Comparison of ENCODE assay signal across 20 mouse cellular contexts in genomic region chr9:116133312-116133980, GRCm38 (mm10). TPM values are rescaled to one million over a fixed set of nuclear protein-coding genes. Genes with fewer than 3 reads are reported as not detected.
DNase-seq lines count a peak whose midpoint lies in the region; ATAC-seq and TF ChIP-seq lines count a peak whose summit lies in the region.
"Had no signal": no experiment of that assay in that cellular context is flagged by ENCODE, and none has a peak within 500 bp of the region (broad histone marks: within the 10 kb centered on the region; RNA-seq: fewer than 3 reads in every experiment).

No protein-coding gene starts in this region.

- no peak overlapping the region for H3K4me3 ChIP-seq in kidney, embryonic 14.5 days (ENCODE audit: low read length)
- H3K4me3 ChIP-seq in spleen, adult 2 months (ENCODE audit: extremely low read depth, insufficient read depth, insufficient read length): no peak overlapping the region
- H3K4me3 ChIP-seq in hindbrain, embryonic 14.5 days (replicated peaks; ENCODE audit: low read length): no peak overlapping the region
- H3K4me3 ChIP-seq: forebrain, embryonic 13.5 days; heart, embryonic 15.5 days; megakaryocyte, embryonic 14.5 days; midbrain, embryonic 15.5 days had no signal

- peak; percentile 75 for ATAC-seq in kidney, embryonic 14.5 days (ENCODE audit: low FRiP score, low TSS enrichment)
- no peak for ATAC-seq in hindbrain, embryonic 14.5 days (ENCODE audit: low FRiP score)
- ATAC-seq: activated CD4-positive, CD25-positive, alpha-beta regulatory T cell, adult 4 months; forebrain, embryonic 13.5 days; inflammation-experienced regulatory T-cells, adult 6 months; midbrain, embryonic 15.5 days; Patski had no signal

- DNase-seq in kidney, postnatal 25 days: no peak
- DNase-seq in spleen, adult 2 months (ENCODE audit: low read depth in 1 of 2, low spot score in 2 of 2): no peak
- no peak for DNase-seq in spleen, adult 18-20 months
- peak; percentile 43 for DNase-seq in brain, adult 2 months (ENCODE audit: low read depth, low spot score)
- peak; percentile 50 for DNase-seq in telencephalon, adult 2 months (ENCODE audit: low read depth, low spot score)
- DNase-seq in hindbrain, embryonic 14.5 days (ENCODE audit: low spot score): no peak
- DNase-seq: adrenal gland, postnatal 25 days; cerebellum, postnatal 14 days; heart, adult 11 months; kidney, adult 8-10 months; lung, embryonic 14.5 days had no signal

- no peak overlapping the region for H3K4me2 ChIP-seq in kidney, embryonic 14.5 days (replicated peaks; ENCODE audit: low read depth, low read length)
- no peak overlapping the region for H3K4me2 ChIP-seq in hindbrain, embryonic 14.5 days (replicated peaks)
- H3K4me2 ChIP-seq: forebrain, embryonic 13.5 days; heart, embryonic 15.5 days; liver, embryonic 11.5 days; lung, embryonic 14.5 days; midbrain, embryonic 15.5 days had no signal

- WGBS in kidney, embryonic 14.5 days: 57% methylated on average over 6 of the region's 6 CpGs
- WGBS in spleen, adult 2 months: 22% methylated on average over 6 of the region's 6 CpGs
- 81% methylated on average over 6 of the region's 6 CpGs for WGBS in hindbrain, embryonic 14.5 days

- H3K36me3 ChIP-seq in kidney, embryonic 14.5 days (ENCODE audit: control insufficient read depth, insufficient read depth, low read length): peaks cover 24% of the 10 kb centered on the region
- H3K36me3 ChIP-seq in spleen, adult 2 months (ENCODE audit: control insufficient read depth, insufficient read depth, low read length): peaks cover 24% of the 10 kb centered on the region
- no peaks in the 10 kb centered on the region for H3K36me3 ChIP-seq in hindbrain, embryonic 14.5 days (replicated peaks; ENCODE audit: control insufficient read depth, insufficient read depth)
- H3K36me3 ChIP-seq: midbrain, embryonic 15.5 days had no signal

- H3K27ac ChIP-seq in kidney, embryonic 14.5 days (ENCODE audit: low read depth, low read length): no peak overlapping the region
- peak overlapping the region; percentile 47 for H3K27ac ChIP-seq in spleen, adult 2 months (ENCODE audit: insufficient read depth, low read length)
- no peak overlapping the region for H3K27ac ChIP-seq in hindbrain, embryonic 14.5 days
- H3K27ac ChIP-seq: forebrain, embryonic 13.5 days; heart, embryonic 15.5 days; midbrain, embryonic 15.5 days had no signal

- no peak for TF ChIP-seq CTCF in spleen, adult 2 months (IDR thresholded peaks at IDR 0.05; ENCODE audit: extremely low read depth, insufficient read depth, insufficient read length, insufficient replicate concordance)

- TF ChIP-seq POLR2A in spleen, adult 2 months (IDR thresholded peaks at IDR 0.05; ENCODE audit: low read depth, low read length): no peak

- H3K9me3 ChIP-seq in kidney, embryonic 14.5 days (ENCODE audit: control insufficient read depth, low read length): no peaks in the 10 kb centered on the region
- H3K9me3 ChIP-seq in hindbrain, embryonic 14.5 days (ENCODE audit: control insufficient read depth, low read length): no peaks in the 10 kb centered on the region
- H3K9me3 ChIP-seq: forebrain, embryonic 13.5 days; heart, embryonic 15.5 days; megakaryocyte, embryonic 14.5 days; midbrain, embryonic 15.5 days had no signal

- H3K27me3 ChIP-seq in kidney, embryonic 14.5 days (ENCODE audit: control insufficient read depth, insufficient read depth, low read length): no peaks in the 10 kb centered on the region
- H3K27me3 ChIP-seq in spleen, adult 2 months (ENCODE audit: control insufficient read depth, insufficient read depth, low read length): no peaks in the 10 kb centered on the region
- H3K27me3 ChIP-seq in hindbrain, embryonic 14.5 days (ENCODE audit: control insufficient read depth, insufficient read depth, low read length): no peaks in the 10 kb centered on the region
- H3K27me3 ChIP-seq: forebrain, embryonic 13.5 days; heart, embryonic 15.5 days; midbrain, embryonic 15.5 days; Patski had no signal

- no peak overlapping the region for H3K9ac ChIP-seq in kidney, embryonic 14.5 days (ENCODE audit: low read depth, low read length)
- H3K9ac ChIP-seq in hindbrain, embryonic 14.5 days: no peak overlapping the region
- H3K9ac ChIP-seq: forebrain, embryonic 13.5 days; heart, embryonic 15.5 days; lung, embryonic 14.5 days; midbrain, embryonic 15.5 days had no signal

- peaks cover 8% of the 10 kb centered on the region for H3K4me1 ChIP-seq in kidney, embryonic 14.5 days (ENCODE audit: control insufficient read depth, insufficient read depth, low read length)
- peaks cover 52% of the 10 kb centered on the region; the same call in 1 of the 2 replicates for H3K4me1 ChIP-seq in spleen, adult 2 months (ENCODE audit: control insufficient read depth, insufficient read depth, insufficient read length)
- H3K4me1 ChIP-seq in hindbrain, embryonic 14.5 days (replicated peaks; ENCODE audit: control insufficient read depth, insufficient read depth, low read length): peaks cover 10% of the 10 kb centered on the region
- H3K4me1 ChIP-seq: midbrain, embryonic 15.5 days had no signal

RNA-seq across cellular contexts. Expression of gene Tgfbr2, which starts 41.7 kb away (rescaled TPM):
- polyA plus RNA-seq in kidney, embryonic 14.5 days (2014; fragmentation: Nextera tagmentation; extraction: Ambion mirVana): 10.8 and 27.2 TPM in 2 replicates
- 57.1 and 77.5 TPM in 2 replicates for polyA plus RNA-seq in spleen, adult 2 months (2012; rRNA removed)
- polyA plus RNA-seq in hindbrain, embryonic 14.5 days (2014; fragmentation: Nextera tagmentation; extraction: Ambion mirVana): 10.9 and 11.4 TPM in 2 replicates

Comparison
In these comparisons a context has a peak if more than half of its experiments do, and no peak if none do; other contexts are left out.
1. DNase-seq: peak in brain, adult 2 months (single experiment) and telencephalon, adult 2 months (single experiment); none in kidney, postnatal 25 days (0 of 2), spleen, adult 2 months (0 of 2), spleen, adult 18-20 months (0 of 2) and hindbrain, embryonic 14.5 days (single experiment).